Mouse (Mus musculus): ENCODE results near the gene Tmem150a. TPM values are rescaled to one million over a fixed set of nuclear protein-coding genes. Genes with fewer than 3 reads are reported as not detected.

The Tmem150a gene
- polyA plus RNA-seq, 1 experiment = 47.6 TPM

- H3K4me3 ChIP-seq (ENCODE audit: insufficient read depth, low read length) = no peak overlapping the region
- no peaks in the 10 kb centered on the region for H3K4me1 ChIP-seq (ENCODE audit: control insufficient read depth, insufficient read depth, low read length)
- TF ChIP-seq CTCF (IDR thresholded peaks at IDR 0.05; ENCODE audit: borderline replicate concordance, insufficient read depth, low read length) (no peak), POLR2A (IDR thresholded peaks at IDR 0.05; ENCODE audit: low read depth, low read length) (no peak)
- no peak overlapping the region for H3K27ac ChIP-seq (ENCODE audit: insufficient read depth, low read length)
Observed at GRCm38 (mm10) chr6:72326274-72326673, 29.0 kb upstream of the Tmem150a start.

- no peak for TF ChIP-seq CTCF (IDR thresholded peaks at IDR 0.05; ENCODE audit: borderline replicate concordance, insufficient read depth, low read length)
- TF ChIP-seq POLR2A (IDR thresholded peaks at IDR 0.05; ENCODE audit: low read depth, low read length) = no peak
- H3K27ac ChIP-seq (ENCODE audit: insufficient read depth, low read length) = no peak overlapping the region
- H3K4me3 ChIP-seq (ENCODE audit: insufficient read depth, low read length) = no peak overlapping the region
- H3K4me1 ChIP-seq (ENCODE audit: control insufficient read depth, insufficient read depth, low read length) = no peaks in the 10 kb centered on the region
Observed at GRCm38 (mm10) chr6:72329019-72329418, 26.2 kb upstream of the Tmem150a start.

GRCm38 (mm10) chr6:72330133-72330532 lies 25.1 kb upstream of the Tmem150a start:
- Histone ChIP-seq H3K4me1 (ENCODE audit: control insufficient read depth, insufficient read depth, low read length) (no peaks in the 10 kb centered on the region), H3K4me3 (ENCODE audit: insufficient read depth, low read length) (no peak overlapping the region), H3K27ac (ENCODE audit: insufficient read depth, low read length) (no peak overlapping the region)
- TF ChIP-seq CTCF (IDR thresholded peaks at IDR 0.05; ENCODE audit: borderline replicate concordance, insufficient read depth, low read length) (no peak), POLR2A (IDR thresholded peaks at IDR 0.05; ENCODE audit: low read depth, low read length) (no peak)

- no peak overlapping the region for H3K4me3 ChIP-seq (ENCODE audit: insufficient read depth, low read length)
- H3K4me1 ChIP-seq (ENCODE audit: control insufficient read depth, insufficient read depth, low read length) = no peaks in the 10 kb centered on the region
- TF ChIP-seq POLR2A (IDR thresholded peaks at IDR 0.05; ENCODE audit: low read depth, low read length) = no peak
- TF ChIP-seq CTCF (IDR thresholded peaks at IDR 0.05; ENCODE audit: borderline replicate concordance, insufficient read depth, low read length) = no peak
- no peak overlapping the region for H3K27ac ChIP-seq (ENCODE audit: insufficient read depth, low read length)
Observed at GRCm38 (mm10) chr6:72333111-72333510, 22.1 kb upstream of the Tmem150a start.

GRCm38 (mm10) chr6:72340481-72340880 lies 14.8 kb upstream of the Tmem150a start:
- no peak for TF ChIP-seq POLR2A (IDR thresholded peaks at IDR 0.05; ENCODE audit: low read depth, low read length)
- TF ChIP-seq CTCF (IDR thresholded peaks at IDR 0.05; ENCODE audit: borderline replicate concordance, insufficient read depth, low read length) = no peak
- H3K27ac ChIP-seq (ENCODE audit: insufficient read depth, low read length) = no peak overlapping the region

GRCm38 (mm10) chr6:72344396-72345073 lies 10.7 kb upstream of the Tmem150a start:
- Histone ChIP-seq H3K4me3 (ENCODE audit: insufficient read depth, low read length) (peak overlapping the region; percentile 93), H3K27ac (ENCODE audit: insufficient read depth, low read length) (peak overlapping the region; percentile 36), H3K4me1 (ENCODE audit: control insufficient read depth, insufficient read depth, low read length) (peaks cover 6% of the 10 kb centered on the region)
- TF ChIP-seq CTCF (IDR thresholded peaks at IDR 0.05; ENCODE audit: borderline replicate concordance, insufficient read depth, low read length) (no peak), POLR2A (IDR thresholded peaks at IDR 0.05; ENCODE audit: low read depth, low read length) (no peak)

More at GRCm38 (mm10) chr6:72340481-72340880, 14.8 kb upstream of the Tmem150a start:
- Histone ChIP-seq H3K4me1 (ENCODE audit: control insufficient read depth, insufficient read depth, low read length) (peaks cover 2% of the 10 kb centered on the region; the same call in 1 of the 2 replicates), H3K4me3 (ENCODE audit: insufficient read depth, low read length) (no peak overlapping the region)

- TF ChIP-seq POLR2A (IDR thresholded peaks at IDR 0.05; ENCODE audit: low read depth, low read length) (peak; percentile 92), CTCF (IDR thresholded peaks at IDR 0.05; ENCODE audit: borderline replicate concordance, insufficient read depth, low read length) (no peak)
- Histone ChIP-seq H3K4me3 (ENCODE audit: insufficient read depth, low read length) (peak within 1 kb of the TSS; percentile 93), H3K27ac (ENCODE audit: insufficient read depth, low read length) (peak within 1 kb of the TSS; percentile 79), H3K4me1 (ENCODE audit: control insufficient read depth, insufficient read depth, low read length) (peaks cover 6% of the 10 kb centered on the region)
Observed at GRCm38 (mm10) chr6:72345074-72345567, 10.1 kb upstream of the Tmem150a start, which contains the start of gene Usp39. Gene Usp39, minus strand, starts transcription at chr6:72345184.

GRCm38 (mm10) chr6:72345633-72346032 lies 9.6 kb upstream of the Tmem150a start:
- H3K4me1 ChIP-seq (ENCODE audit: control insufficient read depth, insufficient read depth, low read length) = peaks cover 6% of the 10 kb centered on the region

GRCm38 (mm10) chr6:72346261-72346660 lies 9.0 kb upstream of the Tmem150a start:
- no peak overlapping the region for H3K4me3 ChIP-seq (ENCODE audit: insufficient read depth, low read length)
- no peak overlapping the region for H3K27ac ChIP-seq (ENCODE audit: insufficient read depth, low read length)
- H3K4me1 ChIP-seq (ENCODE audit: control insufficient read depth, insufficient read depth, low read length) = peaks cover 6% of the 10 kb centered on the region
- no peak for TF ChIP-seq POLR2A (IDR thresholded peaks at IDR 0.05; ENCODE audit: low read depth, low read length)
- TF ChIP-seq CTCF (IDR thresholded peaks at IDR 0.05; ENCODE audit: borderline replicate concordance, insufficient read depth, low read length) = no peak

More at GRCm38 (mm10) chr6:72345633-72346032, 9.6 kb upstream of the Tmem150a start:
- no peak overlapping the region for H3K4me3 ChIP-seq (ENCODE audit: insufficient read depth, low read length)
- H3K27ac ChIP-seq (ENCODE audit: insufficient read depth, low read length) = peak overlapping the region; percentile 79; the same call in 1 of the 2 replicates
- TF ChIP-seq CTCF (IDR thresholded peaks at IDR 0.05; ENCODE audit: borderline replicate concordance, insufficient read depth, low read length) (no peak), POLR2A (IDR thresholded peaks at IDR 0.05; ENCODE audit: low read depth, low read length) (no peak; the same call in 1 of the 2 replicates)

Measured in embryonic fibroblast, embryonic 13.5 days (primary cell).